Mouse (Mus musculus): ENCODE data around the gene Stk24. TPM values are rescaled to one million over a fixed set of nuclear protein-coding genes. Genes with fewer than 3 reads are reported as not detected.
A peak's percentile ranks its signal among the peaks of the same experiment; 100 is the strongest.

The Stk24 gene
- polyA plus RNA-seq, 1 experiment from 2014 or later = 18.7 TPM

- Histone ChIP-seq H3K9me3 (no peaks in the 10 kb centered on the region), H3K27ac (replicated peaks) (no peak overlapping the region), H3K4me2 (no peak overlapping the region), H3K36me3 (no peaks in the 10 kb centered on the region), H3K27me3 (no peaks in the 10 kb centered on the region), H3K4me3 (no peak overlapping the region), H3K4me1 (replicated peaks) (peaks cover 29% of the 10 kb centered on the region), H3K9ac (no peak overlapping the region)
- ATAC-seq (ENCODE audit: low FRiP score, low read depth) = no peak
- WGBS = 86% methylated on average over 4 of the region's 4 CpGs
These were observed 33.8 kb downstream of the Stk24 start for GRCm38 (mm10) chr14:121346053-121346452.

- Histone ChIP-seq H3K9ac (no peak overlapping the region), H3K36me3 (no peaks in the 10 kb centered on the region), H3K9me3 (no peaks in the 10 kb centered on the region), H3K4me1 (replicated peaks) (peaks cover 32% of the 10 kb centered on the region), H3K27me3 (no peaks in the 10 kb centered on the region), H3K4me3 (no peak overlapping the region), H3K4me2 (no peak overlapping the region), H3K27ac (replicated peaks) (no peak overlapping the region)
- no peak for ATAC-seq (ENCODE audit: low FRiP score, low read depth)
- 79% methylated on average over 5 of the region's 5 CpGs for WGBS
These were observed 34.9 kb downstream of the Stk24 start for GRCm38 (mm10) chr14:121344928-121345327.

GRCm38 (mm10) chr14:121342885-121343284 is 36.9 kb downstream of the Stk24 start:
- no peak for ATAC-seq (ENCODE audit: low FRiP score, low read depth)
- peaks cover 21% of the 10 kb centered on the region for H3K4me1 ChIP-seq (replicated peaks)

GRCm38 (mm10) chr14:121339951-121340401 is 39.8 kb downstream of the Stk24 start:
- 76% methylated on average over 8 of the region's 8 CpGs for WGBS
- Histone ChIP-seq H3K4me2 (no peak overlapping the region), H3K9ac (no peak overlapping the region), H3K27me3 (no peaks in the 10 kb centered on the region), H3K4me1 (replicated peaks) (peaks cover 13% of the 10 kb centered on the region; the same call in 1 of the 2 replicates), H3K4me3 (no peak overlapping the region), H3K9me3 (no peaks in the 10 kb centered on the region), H3K27ac (replicated peaks) (no peak overlapping the region), H3K36me3 (0 out of 2 replicates have a peak, but pooled peaks cover 3% of the 10 kb centered on the region)
- ATAC-seq (ENCODE audit: low FRiP score, low read depth) = no peak

More at GRCm38 (mm10) chr14:121342885-121343284, 36.9 kb downstream of the Stk24 start:
- H3K9ac ChIP-seq = no peak overlapping the region
- no peaks in the 10 kb centered on the region for H3K9me3 ChIP-seq
- no peaks in the 10 kb centered on the region for H3K36me3 ChIP-seq
- WGBS = 80% methylated on average over 3 of the region's 3 CpGs
- H3K4me2 ChIP-seq = no peak overlapping the region
- H3K27ac ChIP-seq (replicated peaks) = no peak overlapping the region
- H3K4me3 ChIP-seq = no peak overlapping the region
- no peaks in the 10 kb centered on the region for H3K27me3 ChIP-seq

- 82% methylated on average over 18 of the region's 18 CpGs for WGBS
These were observed 40.8 kb downstream of the Stk24 start for GRCm38 (mm10) chr14:121338819-121339573.

GRCm38 (mm10) chr14:121330090-121330408 is 49.8 kb downstream of the Stk24 start:
- Histone ChIP-seq H3K9me3 (no peaks in the 10 kb centered on the region), H3K4me2 (no peak overlapping the region), H3K36me3 (no peaks in the 10 kb centered on the region), H3K27me3 (no peaks in the 10 kb centered on the region), H3K4me3 (no peak overlapping the region), H3K4me1 (replicated peaks) (peaks cover 8% of the 10 kb centered on the region), H3K9ac (no peak overlapping the region), H3K27ac (replicated peaks) (no peak overlapping the region)
- 83% methylated on average over 3 of the region's 3 CpGs for WGBS
- no peak for ATAC-seq (ENCODE audit: low FRiP score, low read depth)

More at GRCm38 (mm10) chr14:121338819-121339573, 40.8 kb downstream of the Stk24 start:
- Histone ChIP-seq H3K9me3 (no peaks in the 10 kb centered on the region), H3K9ac (no peak overlapping the region), H3K36me3 (0 out of 2 replicates have a peak, but pooled peaks cover 3% of the 10 kb centered on the region), H3K4me2 (no peak overlapping the region), H3K27ac (replicated peaks) (no peak overlapping the region), H3K27me3 (no peaks in the 10 kb centered on the region), H3K4me3 (no peak overlapping the region), H3K4me1 (replicated peaks) (peaks cover 13% of the 10 kb centered on the region; the same call in 1 of the 2 replicates)
- ATAC-seq (ENCODE audit: low FRiP score, low read depth) = peak; percentile 42; the same call in 1 of the 2 replicates

- H3K4me3 ChIP-seq = no peak overlapping the region
- no peak overlapping the region for H3K4me2 ChIP-seq
- H3K4me1 ChIP-seq (replicated peaks) = peaks cover 8% of the 10 kb centered on the region
- ATAC-seq (ENCODE audit: low FRiP score, low read depth) = no peak
- H3K36me3 ChIP-seq = no peaks in the 10 kb centered on the region
- H3K27ac ChIP-seq (replicated peaks) = no peak overlapping the region
- H3K9me3 ChIP-seq = no peaks in the 10 kb centered on the region
- H3K27me3 ChIP-seq = no peaks in the 10 kb centered on the region
- no peak overlapping the region for H3K9ac ChIP-seq
- WGBS = 79% methylated on average over 5 of the region's 5 CpGs
These were observed 50.3 kb downstream of the Stk24 start for GRCm38 (mm10) chr14:121329401-121330089.

GRCm38 (mm10) chr14:121328878-121329277 is 50.9 kb downstream of the Stk24 start:
- Histone ChIP-seq H3K27ac (replicated peaks) (no peak overlapping the region), H3K9me3 (no peaks in the 10 kb centered on the region), H3K36me3 (no peaks in the 10 kb centered on the region), H3K4me2 (no peak overlapping the region), H3K27me3 (no peaks in the 10 kb centered on the region), H3K4me3 (no peak overlapping the region), H3K9ac (no peak overlapping the region), H3K4me1 (replicated peaks) (peaks cover 8% of the 10 kb centered on the region)
- 96% methylated on average over 5 of the region's 5 CpGs for WGBS
- ATAC-seq (ENCODE audit: low FRiP score, low read depth) = no peak

GRCm38 (mm10) chr14:121326432-121326831 is 53.4 kb downstream of the Stk24 start:
- H3K4me2 ChIP-seq = no peak overlapping the region
- 86% methylated on average over 2 of the region's 2 CpGs for whole genome bisulfite sequencing
- no peaks in the 10 kb centered on the region for H3K27me3 ChIP-seq
- ATAC-seq (ENCODE audit: low FRiP score, low read depth) = no peak
- no peak overlapping the region for H3K9ac ChIP-seq
- H3K4me1 ChIP-seq (replicated peaks) = peaks cover 13% of the 10 kb centered on the region
- H3K27ac ChIP-seq (replicated peaks) = no peak overlapping the region
- H3K36me3 ChIP-seq = no peaks in the 10 kb centered on the region
- H3K4me3 ChIP-seq = no peak overlapping the region
- no peaks in the 10 kb centered on the region for H3K9me3 ChIP-seq

GRCm38 (mm10) chr14:121324521-121325330 is 55.1 kb downstream of the Stk24 start:
- peaks cover 13% of the 10 kb centered on the region for H3K4me1 ChIP-seq (replicated peaks)
- H3K4me3 ChIP-seq = no peak overlapping the region
- 90% methylated on average over 17 of the region's 17 CpGs for WGBS
- H3K4me2 ChIP-seq = no peak overlapping the region
- H3K9ac ChIP-seq = no peak overlapping the region
- no peaks in the 10 kb centered on the region for H3K27me3 ChIP-seq
- H3K27ac ChIP-seq (replicated peaks) = no peak overlapping the region
- H3K36me3 ChIP-seq = no peaks in the 10 kb centered on the region
- ATAC-seq (ENCODE audit: low FRiP score, low read depth) = no peak
- no peaks in the 10 kb centered on the region for H3K9me3 ChIP-seq

GRCm38 (mm10) chr14:121322641-121323040 is 57.2 kb downstream of the Stk24 start:
- no peaks in the 10 kb centered on the region for H3K9me3 ChIP-seq
- no peaks in the 10 kb centered on the region for H3K27me3 ChIP-seq
- no peak overlapping the region for H3K4me2 ChIP-seq
- ATAC-seq (ENCODE audit: low FRiP score, low read depth) = no peak
- no peaks in the 10 kb centered on the region for H3K36me3 ChIP-seq
- no peak overlapping the region for H3K4me3 ChIP-seq
- H3K9ac ChIP-seq = no peak overlapping the region
- WGBS = 86% methylated on average over 7 of the region's 7 CpGs
- H3K4me1 ChIP-seq (replicated peaks) = peaks cover 13% of the 10 kb centered on the region
- H3K27ac ChIP-seq (replicated peaks) = no peak overlapping the region

GRCm38 (mm10) chr14:121322150-121322549 is 57.7 kb downstream of the Stk24 start:
- Histone ChIP-seq H3K4me1 (replicated peaks) (peaks cover 13% of the 10 kb centered on the region), H3K9ac (no peak overlapping the region), H3K4me3 (no peak overlapping the region), H3K4me2 (no peak overlapping the region), H3K9me3 (no peaks in the 10 kb centered on the region), H3K27me3 (no peaks in the 10 kb centered on the region), H3K36me3 (no peaks in the 10 kb centered on the region), H3K27ac (replicated peaks) (no peak overlapping the region)
- WGBS = 85% methylated on average over 5 of the region's 5 CpGs
- no peak for ATAC-seq (ENCODE audit: low FRiP score, low read depth)

Data from hindbrain, embryonic 15.5 days (tissue).